Mouse (Mus musculus) hindbrain, embryonic 14.5 days (tissue): ENCODE results near the gene F5. TPM values are rescaled to one million over a fixed set of nuclear protein-coding genes. Genes with fewer than 3 reads are reported as not detected.
A peak's percentile ranks its signal among the peaks of the same experiment; 100 is the strongest.

Experiments used
- ATAC-seq: fragments of 200-750 bp; cut with Nextera tagmentation; 2 replicates; pipeline ENCODE4 v1.8.0; 2017; ENCODE audit warnings: moderate number of reproducible peaks, mild to moderate bottlenecking, moderate TSS enrichment, moderate library complexity; ENCODE audit not compliant: low FRiP score
- DNase-seq: peaks from one replicate; pipeline ENCODE4 v3.0.0-alpha.2; 2015; ENCODE audit warnings: low spot score
- H3K27ac ChIP-seq: fragments of 300-500 bp; sonication (generic); 2 replicates; pipeline ENCODE4 v1.5.1; 2014; ENCODE audit warnings: mild to moderate bottlenecking, moderate library complexity
- H3K27me3 ChIP-seq: fragments of 300-500 bp; sonication (generic); 2 replicates; pipeline ENCODE4 v1.6.1; 2014; ENCODE audit warnings: mild to moderate bottlenecking, low read length, mixed read lengths; ENCODE audit not compliant: control insufficient read depth, insufficient read depth
- H3K36me3 ChIP-seq: fragments of 300-500 bp; sonication (generic); replicated peaks from 2 replicates; pipeline ENCODE4 v1.6.1; 2014; ENCODE audit not compliant: control insufficient read depth, insufficient read depth
- H3K4me1 ChIP-seq: fragments of 300-500 bp; sonication (generic); replicated peaks from 2 replicates; pipeline ENCODE4 v1.6.1; 2014; ENCODE audit warnings: antibody characterized with exemption, low read length, mixed read lengths; ENCODE audit not compliant: control insufficient read depth, insufficient read depth
- H3K4me2 ChIP-seq: fragments of 300-500 bp; sonication (generic); replicated peaks from 2 replicates; pipeline ENCODE4 v1.6.1; 2014; ENCODE audit warnings: mild to moderate bottlenecking, moderate library complexity
- H3K4me3 ChIP-seq: fragments of 300-500 bp; sonication (generic); replicated peaks from 2 replicates; pipeline ENCODE4 v1.5.1; 2014; ENCODE audit warnings: mild to moderate bottlenecking, low read length
- H3K9ac ChIP-seq: fragments of 300-500 bp; sonication (generic); 2 replicates; pipeline ENCODE4 v1.6.1; 2014
- H3K9me3 ChIP-seq: fragments of 300-500 bp; sonication (generic); 2 replicates; pipeline ENCODE4 v1.6.1; 2016; ENCODE audit warnings: low read length; ENCODE audit not compliant: control insufficient read depth
- WGBS: fragments of 180-500 bp; shearing (Covaris S2); extraction: QIAGEN DNeasy Blood & Tissue Kit; methylation state at CpG from one replicate; pipeline ENCODE4 v1.1.7; 2014; 5-methylcytosine and 5-hydroxymethylcytosine counted together
- polyA plus RNA-seq: library from polyadenylated mRNA; unstranded; fragments of >200 nt; fragmentation: Nextera tagmentation; extraction: Ambion mirVana; gene quantifications from 2 replicates; pipeline ENCODE4 v1.2.1, GENCODE M21; 2014

F5 gene
- polyA plus RNA-seq, 1 experiment from 2014 or later = 0.24 TPM

GRCm38 (mm10) chr1:164123836-164124235 is 27.8 kb upstream of the F5 start:
- Histone ChIP-seq H3K27ac (no peak overlapping the region), H3K4me1 (no peaks in the 10 kb centered on the region), H3K27me3 (no peaks in the 10 kb centered on the region), H3K9ac (no peak overlapping the region), H3K36me3 (no peaks in the 10 kb centered on the region), H3K9me3 (no peaks in the 10 kb centered on the region), H3K4me2 (no peak overlapping the region), H3K4me3 (no peak overlapping the region)
- 76% methylated on average over 3 of the region's 3 CpGs for WGBS
- no peak for DNase-seq
- ATAC-seq = no peak

GRCm38 (mm10) chr1:164130013-164130412 is 21.6 kb upstream of the F5 start:
- Histone ChIP-seq H3K4me3 (no peak overlapping the region), H3K9ac (no peak overlapping the region), H3K4me2 (no peak overlapping the region), H3K27me3 (no peaks in the 10 kb centered on the region), H3K27ac (no peak overlapping the region), H3K36me3 (no peaks in the 10 kb centered on the region), H3K4me1 (no peaks in the 10 kb centered on the region), H3K9me3 (no peaks in the 10 kb centered on the region)
- no peak for ATAC-seq
- 77% methylated on average over 3 of the region's 3 CpGs for WGBS
- no peak for DNase-seq

DNA sequence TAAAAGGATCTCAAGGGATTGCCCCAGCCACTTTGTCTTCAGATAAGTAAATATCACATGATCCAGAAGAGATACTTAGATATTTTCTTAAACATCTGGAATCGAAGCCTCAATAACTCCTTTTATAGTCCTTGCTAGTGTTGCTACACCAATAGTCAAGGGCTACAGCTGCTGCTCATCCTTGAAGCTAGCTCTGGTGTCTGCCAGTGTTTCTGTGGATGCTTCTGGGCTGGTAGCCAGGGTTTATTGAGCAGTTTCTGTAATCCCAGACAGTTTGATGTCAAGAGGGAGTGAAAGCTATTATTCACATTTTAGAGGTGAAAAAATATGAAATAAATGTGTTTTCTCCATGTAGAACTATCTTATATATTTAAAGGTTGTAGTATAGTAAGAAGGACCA is 19.0 kb upstream of the F5 start:
- no peak overlapping the region for H3K9ac ChIP-seq
- H3K4me2 ChIP-seq = no peak overlapping the region
- H3K36me3 ChIP-seq = no peaks in the 10 kb centered on the region
- ATAC-seq = no peak
- H3K4me1 ChIP-seq = no peaks in the 10 kb centered on the region
- no peaks in the 10 kb centered on the region for H3K27me3 ChIP-seq
- H3K4me3 ChIP-seq = no peak overlapping the region
- no peaks in the 10 kb centered on the region for H3K9me3 ChIP-seq
- H3K27ac ChIP-seq = no peak overlapping the region
- no peak for DNase-seq
- 76% methylated on average over 1 of the region's 1 CpGs for WGBS

GRCm38 (mm10) chr1:164134101-164134500 is 17.5 kb upstream of the F5 start:
- Histone ChIP-seq H3K4me2 (no peak overlapping the region), H3K4me3 (no peak overlapping the region), H3K27ac (no peak overlapping the region), H3K9ac (no peak overlapping the region), H3K4me1 (no peaks in the 10 kb centered on the region), H3K9me3 (no peaks in the 10 kb centered on the region), H3K27me3 (no peaks in the 10 kb centered on the region), H3K36me3 (no peaks in the 10 kb centered on the region)
- no peak for DNase-seq
- WGBS = 87% methylated on average over 6 of the region's 6 CpGs
- ATAC-seq = no peak

DNA sequence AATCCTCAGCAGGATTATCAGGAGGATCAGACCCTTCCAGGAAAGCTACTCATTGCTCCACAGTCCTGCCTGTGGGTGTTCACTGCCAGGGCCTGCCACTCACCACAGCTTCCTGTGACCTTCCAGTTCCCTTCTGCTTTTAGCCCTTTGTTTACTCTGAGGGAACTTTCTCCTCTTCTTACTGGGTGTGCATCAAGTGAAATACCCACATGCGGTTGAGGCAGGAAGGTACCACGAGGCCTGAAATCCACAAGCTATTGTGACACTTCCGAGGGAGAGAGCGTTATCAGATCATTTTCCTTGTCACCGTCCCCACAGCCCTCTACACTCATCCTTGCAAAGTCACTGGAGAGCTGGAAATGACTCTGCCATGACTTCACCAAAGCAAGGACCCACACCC is 16.3 kb upstream of the F5 start:
- H3K27me3 ChIP-seq = no peaks in the 10 kb centered on the region
- DNase-seq (no peak), ATAC-seq (no peak)
- no peak overlapping the region for H3K4me2 ChIP-seq
- H3K27ac ChIP-seq = no peak overlapping the region
- no peak overlapping the region for H3K4me3 ChIP-seq
- WGBS = 58% methylated on average over 5 of the region's 5 CpGs
- H3K4me1 ChIP-seq = no peaks in the 10 kb centered on the region
- H3K9ac ChIP-seq = no peak overlapping the region
- H3K36me3 ChIP-seq = no peaks in the 10 kb centered on the region
- no peaks in the 10 kb centered on the region for H3K9me3 ChIP-seq

DNA sequence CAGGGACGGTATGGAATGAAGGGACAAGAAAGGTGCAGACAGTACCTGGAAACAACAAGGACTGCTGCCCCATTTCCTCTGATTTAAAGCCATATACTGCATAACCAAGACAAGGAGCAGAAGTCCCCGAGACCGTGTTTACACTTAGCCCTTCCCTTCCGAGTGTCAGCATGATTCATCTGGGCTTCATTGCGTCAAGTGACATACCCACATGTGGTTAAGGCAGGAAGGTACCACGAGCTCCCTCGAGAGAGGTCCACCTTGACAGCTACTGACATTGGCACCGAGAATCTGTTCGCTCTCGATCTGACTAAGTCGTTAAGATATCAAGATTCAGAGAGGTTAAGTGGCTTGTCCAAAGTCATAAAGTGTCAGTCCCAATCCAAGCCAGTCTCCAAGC is 15.7 kb upstream of the F5 start:
- 87% methylated on average over 11 of the region's 11 CpGs for WGBS
- ATAC-seq (no peak), DNase-seq (no peak)
- Histone ChIP-seq H3K27me3 (no peaks in the 10 kb centered on the region), H3K4me1 (no peaks in the 10 kb centered on the region), H3K4me2 (no peak overlapping the region), H3K36me3 (no peaks in the 10 kb centered on the region), H3K9ac (no peak overlapping the region), H3K4me3 (no peak overlapping the region), H3K27ac (no peak overlapping the region), H3K9me3 (no peaks in the 10 kb centered on the region)

GRCm38 (mm10) chr1:164136636-164137035 is 15.0 kb upstream of the F5 start:
- Histone ChIP-seq H3K4me1 (no peaks in the 10 kb centered on the region), H3K9me3 (no peaks in the 10 kb centered on the region), H3K4me2 (no peak overlapping the region), H3K4me3 (no peak overlapping the region), H3K36me3 (no peaks in the 10 kb centered on the region), H3K27ac (no peak overlapping the region), H3K27me3 (no peaks in the 10 kb centered on the region), H3K9ac (no peak overlapping the region)
- ATAC-seq (no peak), DNase-seq (no peak)
- WGBS = 80% methylated on average over 6 of the region's 6 CpGs

DNA sequence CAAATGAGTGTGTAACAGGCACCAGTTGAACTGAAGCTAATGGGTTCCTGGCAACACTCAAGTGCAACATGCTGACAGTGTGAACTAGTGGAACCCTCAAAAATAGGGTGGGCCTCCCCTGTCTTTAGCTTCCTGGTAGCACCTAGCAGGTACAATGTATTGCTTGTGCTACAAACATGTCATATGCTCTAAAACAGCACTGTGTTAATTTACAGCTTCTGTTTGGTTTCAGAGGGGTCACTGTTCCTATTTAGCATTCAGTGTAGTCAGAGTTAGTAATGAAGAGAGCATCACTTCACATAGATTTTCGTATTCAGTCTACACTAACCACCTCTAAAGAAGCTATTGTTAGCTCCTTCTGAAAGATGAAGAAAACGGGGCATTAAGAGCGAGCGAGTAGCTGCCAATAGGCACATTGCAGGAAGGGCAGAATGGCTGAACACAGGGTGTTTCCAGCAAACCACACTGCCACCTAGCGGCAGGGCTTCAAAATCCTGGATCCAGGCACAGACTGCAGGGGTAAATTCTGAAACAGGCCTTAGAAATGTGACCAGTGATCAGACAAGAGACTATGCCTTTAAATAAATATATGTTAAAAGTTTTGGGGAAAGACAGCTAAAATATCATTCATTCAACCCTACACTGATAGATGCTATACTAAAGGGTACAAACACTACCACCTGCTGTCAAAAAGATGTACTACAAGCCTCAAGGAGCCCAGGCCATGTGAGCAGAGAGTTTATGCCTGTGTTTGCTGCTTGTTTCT is 13.1 kb upstream of the F5 start:
- Histone ChIP-seq H3K27ac (no peak overlapping the region), H3K27me3 (no peaks in the 10 kb centered on the region), H3K36me3 (no peaks in the 10 kb centered on the region), H3K9me3 (no peaks in the 10 kb centered on the region), H3K9ac (no peak overlapping the region), H3K4me3 (no peak overlapping the region), H3K4me1 (no peaks in the 10 kb centered on the region), H3K4me2 (0 out of 2 replicates have a peak overlapping the region, but pooled peaks have one; percentile 21)
- DNase-seq (peak; percentile 80), ATAC-seq (peak; percentile 82; the same call in 1 of the 2 replicates)
- WGBS = 3% methylated on average over 5 of the region's 5 CpGs

DNA sequence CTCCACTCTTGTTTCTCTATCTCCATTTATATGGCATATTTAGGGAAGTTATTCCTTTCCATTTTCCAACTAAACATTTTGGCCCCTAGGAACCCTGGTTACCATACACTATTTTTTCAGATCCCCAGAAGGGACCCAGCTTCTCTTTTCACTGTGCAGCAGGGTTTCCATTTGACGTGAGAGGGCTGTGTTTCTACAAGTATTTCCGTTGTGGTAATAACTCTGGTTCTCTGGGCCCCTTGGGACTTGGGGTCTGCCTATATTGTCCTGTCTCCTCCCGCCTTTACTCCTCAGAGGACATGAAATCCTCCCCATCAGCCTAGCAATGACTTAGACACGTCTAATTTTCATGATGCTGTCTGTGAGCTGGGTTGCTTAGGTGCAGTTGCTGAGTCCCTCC is 12.2 kb upstream of the F5 start:
- Histone ChIP-seq H3K36me3 (no peaks in the 10 kb centered on the region), H3K9ac (no peak overlapping the region), H3K4me3 (no peak overlapping the region), H3K4me2 (no peak overlapping the region), H3K27ac (no peak overlapping the region), H3K27me3 (no peaks in the 10 kb centered on the region), H3K9me3 (no peaks in the 10 kb centered on the region), H3K4me1 (no peaks in the 10 kb centered on the region)
- DNase-seq (no peak), ATAC-seq (no peak)
- WGBS = 71% methylated on average over 4 of the region's 4 CpGs

GRCm38 (mm10) chr1:164149083-164149482 is 2.6 kb upstream of the F5 start:
- 96% methylated on average over 7 of the region's 7 CpGs for WGBS
- Histone ChIP-seq H3K4me3 (no peak overlapping the region), H3K4me2 (no peak overlapping the region), H3K9me3 (no peaks in the 10 kb centered on the region), H3K9ac (no peak overlapping the region), H3K27ac (no peak overlapping the region), H3K36me3 (no peaks in the 10 kb centered on the region), H3K4me1 (no peaks in the 10 kb centered on the region), H3K27me3 (no peaks in the 10 kb centered on the region)
- ATAC-seq = no peak
- DNase-seq = no peak
